Mouse (Mus musculus) G1E (cell line): ENCODE data around the gene Cd6.

Experiments
- CTCF ChIP-seq: IDR thresholded peaks from 2 replicates; pipeline ENCODE4 v1.5.1; 2012; ENCODE audit warnings: low read depth, low read length, inconsistent platforms, mixed read lengths
- POLR2AphosphoS5 ChIP-seq: IDR thresholded peaks from 2 replicates; pipeline ENCODE4 v1.6.1; 2012; ENCODE audit warnings: low read depth, low read length, inconsistent platforms; ENCODE audit not compliant: insufficient replicate concordance

GRCm38 (mm10) chr19:10832030-10832429 lies 2.2 kb upstream of the Cd6 start:
- TF ChIP-seq CTCF (no peak), POLR2AphosphoS5 (no peak)
